Mouse (Mus musculus) neural tube, embryonic 14.5 days (tissue): Measurements from ENCODE around the gene D930020B18Rik. TPM values are rescaled to one million over a fixed set of nuclear protein-coding genes. Genes with fewer than 3 reads are reported as not detected.

Experiments used
- ATAC-seq: fragments of 200-750 bp; cut with Nextera tagmentation; 2 replicates; pipeline ENCODE4 v1.8.0; 2017; ENCODE audit warnings: low read depth, mild to moderate bottlenecking, moderate TSS enrichment, moderate library complexity
- H3K27ac ChIP-seq: fragments of 300-500 bp; sonication (generic); 2 replicates; pipeline ENCODE4 v1.5.1; 2014; ENCODE audit warnings: low read depth, mild to moderate bottlenecking, control low read depth, low read length, moderate library complexity, mixed read lengths
- H3K27me3 ChIP-seq: fragments of 300-500 bp; sonication (generic); 2 replicates; pipeline ENCODE4 v1.6.1; 2014; ENCODE audit warnings: low read length; ENCODE audit not compliant: control insufficient read depth, insufficient read depth
- H3K36me3 ChIP-seq: fragments of 300-500 bp; sonication (generic); 2 replicates; pipeline ENCODE4 v1.6.1; 2014; ENCODE audit warnings: low read length, mixed read lengths; ENCODE audit not compliant: control insufficient read depth, insufficient read depth
- H3K4me1 ChIP-seq: fragments of 300-500 bp; sonication (generic); 2 replicates; pipeline ENCODE4 v1.6.1; 2014; ENCODE audit warnings: low read length; ENCODE audit not compliant: control insufficient read depth, insufficient read depth
- H3K4me2 ChIP-seq: fragments of 300-500 bp; sonication (generic); 2 replicates; pipeline ENCODE4 v1.6.1; 2014; ENCODE audit warnings: mild to moderate bottlenecking, low read depth, low read length, control low read depth
- H3K4me3 ChIP-seq: fragments of 300-500 bp; sonication (generic); 2 replicates; pipeline ENCODE4 v1.5.1; 2014; ENCODE audit warnings: low read depth, low read length, control low read depth, mixed read lengths
- H3K9ac ChIP-seq: fragments of 300-500 bp; sonication (generic); replicated peaks from 2 replicates; pipeline ENCODE4 v1.6.1; 2014; ENCODE audit warnings: low read depth, mild to moderate bottlenecking, control low read depth, low read length, mixed read lengths
- H3K9me3 ChIP-seq: fragments of 300-500 bp; sonication (generic); 2 replicates; pipeline ENCODE4 v1.6.1; 2016; ENCODE audit warnings: low read length; ENCODE audit not compliant: control insufficient read depth
- WGBS: fragments of 180-500 bp; shearing (Covaris S2); extraction: QIAGEN DNeasy Blood & Tissue Kit; methylation state at CpG from one replicate; pipeline ENCODE4 v1.1.7; 2014; 5-methylcytosine and 5-hydroxymethylcytosine counted together
- polyA plus RNA-seq: library from polyadenylated mRNA; unstranded; fragments of >200 nt; fragmentation: Nextera tagmentation; extraction: Ambion mirVana; gene quantifications from 2 replicates; pipeline ENCODE4 v1.2.1, GENCODE M21; 2014

The D930020B18Rik gene
- polyA plus RNA-seq, 1 experiment from 2014 or later, result 0.12 TPM

DNA sequence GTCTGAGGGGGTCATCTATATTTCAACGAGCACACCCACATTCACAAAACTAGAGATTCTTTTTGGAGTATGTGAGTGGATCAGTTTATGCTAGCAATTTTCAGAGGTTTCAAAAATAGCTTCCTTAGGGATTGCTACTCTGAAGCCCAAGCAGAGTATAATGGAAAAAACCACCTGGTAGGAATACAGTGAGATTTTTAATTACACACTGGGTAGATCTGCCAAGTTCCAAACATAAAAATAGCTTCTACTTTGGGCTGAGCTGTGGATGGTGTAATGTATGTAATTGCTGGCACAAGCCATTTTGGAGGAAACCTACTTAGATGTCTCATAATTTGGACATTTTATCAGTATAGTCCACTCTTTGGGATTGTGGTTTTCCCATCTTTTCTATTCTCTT lies 11.7 kb downstream of the D930020B18Rik start:
- WGBS, result 92% methylated on average over 1 of the region's 1 CpGs
- no peak overlapping the region for H3K4me3 ChIP-seq
- H3K9ac ChIP-seq, result no peak overlapping the region
- ATAC-seq, result no peak
- no peaks in the 10 kb centered on the region for H3K9me3 ChIP-seq
- no peaks in the 10 kb centered on the region for H3K4me1 ChIP-seq
- H3K27ac ChIP-seq, result no peak overlapping the region
- no peaks in the 10 kb centered on the region for H3K27me3 ChIP-seq
- no peaks in the 10 kb centered on the region for H3K36me3 ChIP-seq
- H3K4me2 ChIP-seq, result no peak overlapping the region

DNA sequence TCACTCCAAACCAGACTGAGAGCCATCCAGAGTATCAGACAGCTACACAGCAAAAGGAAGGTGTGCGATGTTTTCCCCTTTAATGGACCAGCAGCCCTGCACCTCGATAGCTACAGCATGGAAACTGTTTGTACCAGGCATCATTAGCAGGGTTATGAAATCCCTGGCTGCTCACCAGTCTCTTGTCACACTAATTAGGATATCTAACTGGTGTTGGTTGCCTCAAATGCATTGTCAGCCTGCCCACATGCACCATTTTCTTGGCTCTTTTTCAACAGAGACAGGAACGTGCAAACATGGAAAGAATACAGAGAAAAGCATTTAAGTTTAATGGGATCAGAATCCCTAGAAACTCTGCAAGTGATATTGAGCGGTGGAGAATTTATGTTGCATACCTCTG lies 14.5 kb downstream of the D930020B18Rik start:
- Histone ChIP-seq H3K9me3 (no peaks in the 10 kb centered on the region), H3K9ac (no peak overlapping the region), H3K27me3 (no peaks in the 10 kb centered on the region), H3K4me2 (no peak overlapping the region), H3K4me1 (no peaks in the 10 kb centered on the region), H3K27ac (no peak overlapping the region), H3K36me3 (no peaks in the 10 kb centered on the region), H3K4me3 (no peak overlapping the region)
- 90% methylated on average over 4 of the region's 4 CpGs for WGBS
- ATAC-seq, result no peak

- Histone ChIP-seq H3K4me2 (no peak overlapping the region), H3K9ac (no peak overlapping the region), H3K27me3 (no peaks in the 10 kb centered on the region), H3K4me3 (no peak overlapping the region), H3K9me3 (no peaks in the 10 kb centered on the region), H3K27ac (no peak overlapping the region), H3K36me3 (no peaks in the 10 kb centered on the region), H3K4me1 (no peaks in the 10 kb centered on the region)
- no peak for ATAC-seq
- WGBS, result 97% methylated on average over 2 of the region's 2 CpGs
Observed at GRCm38 (mm10) chr10:121662711-121663110, 21.3 kb downstream of the D930020B18Rik start.

GRCm38 (mm10) chr10:121663599-121663998 lies 22.2 kb downstream of the D930020B18Rik start:
- no peaks in the 10 kb centered on the region for H3K27me3 ChIP-seq
- H3K4me2 ChIP-seq, result no peak overlapping the region
- ATAC-seq, result no peak
- H3K4me3 ChIP-seq, result no peak overlapping the region
- H3K4me1 ChIP-seq, result no peaks in the 10 kb centered on the region
- no peak overlapping the region for H3K27ac ChIP-seq
- no peak overlapping the region for H3K9ac ChIP-seq
- H3K36me3 ChIP-seq, result no peaks in the 10 kb centered on the region
- WGBS, result 55% methylated on average over 13 of the region's 13 CpGs
- no peaks in the 10 kb centered on the region for H3K9me3 ChIP-seq

DNA sequence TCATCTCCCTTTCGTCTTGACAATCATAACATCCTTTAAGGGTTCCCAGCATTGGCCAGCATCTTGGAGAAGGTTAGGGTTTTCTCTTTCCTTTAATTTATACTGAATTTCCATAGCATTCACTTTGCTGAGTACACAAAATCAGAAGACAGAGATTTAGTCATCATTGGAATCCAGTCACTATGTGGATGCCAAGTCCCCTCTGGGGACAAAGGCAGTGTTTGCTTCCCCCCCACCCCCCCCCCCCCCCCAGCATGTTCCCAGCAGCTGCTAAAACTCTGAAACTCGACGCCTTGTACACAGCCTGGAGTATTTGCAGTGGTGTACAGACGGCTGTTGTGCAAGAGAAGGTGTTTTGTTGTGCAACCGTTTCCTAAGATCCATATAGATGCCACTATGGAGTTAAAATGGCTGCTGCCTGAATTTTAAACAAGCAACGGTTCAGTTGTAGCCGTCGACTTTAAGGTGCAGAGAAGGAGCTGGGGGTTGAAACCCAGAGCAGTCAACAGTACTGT lies 24.3 kb downstream of the D930020B18Rik start:
- ATAC-seq, result no peak
- Histone ChIP-seq H3K4me1 (no peaks in the 10 kb centered on the region), H3K9ac (no peak overlapping the region), H3K27ac (no peak overlapping the region), H3K9me3 (no peaks in the 10 kb centered on the region), H3K4me2 (no peak overlapping the region), H3K36me3 (no peaks in the 10 kb centered on the region), H3K4me3 (no peak overlapping the region), H3K27me3 (no peaks in the 10 kb centered on the region)
- 79% methylated on average over 8 of the region's 8 CpGs for WGBS

DNA sequence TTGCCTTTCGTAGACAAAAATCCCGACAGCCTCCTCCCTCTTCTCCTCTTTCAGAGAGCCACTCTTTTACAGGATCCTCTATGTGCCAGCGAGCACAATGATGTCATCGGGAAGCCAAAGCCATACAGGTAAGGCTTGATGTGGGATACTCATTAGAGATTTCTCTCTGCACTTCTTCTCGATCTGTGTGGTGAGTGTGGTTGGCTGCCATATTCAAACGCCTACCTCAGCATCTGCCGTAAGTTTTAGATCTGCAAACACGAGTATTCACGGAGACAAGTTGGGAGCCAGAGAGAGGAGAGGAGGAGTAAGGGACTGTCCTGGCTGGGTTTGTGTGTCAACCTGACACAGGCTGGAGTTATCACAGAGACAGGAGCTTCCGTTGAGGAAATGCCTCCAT lies 27.7 kb downstream of the D930020B18Rik start:
- ATAC-seq, result no peak
- H3K9me3 ChIP-seq, result no peaks in the 10 kb centered on the region
- H3K36me3 ChIP-seq, result no peaks in the 10 kb centered on the region
- H3K27ac ChIP-seq, result no peak overlapping the region
- no peak overlapping the region for H3K4me3 ChIP-seq
- 88% methylated on average over 10 of the region's 10 CpGs for WGBS
- no peaks in the 10 kb centered on the region for H3K4me1 ChIP-seq
- H3K4me2 ChIP-seq, result no peak overlapping the region
- no peak overlapping the region for H3K9ac ChIP-seq
- H3K27me3 ChIP-seq, result no peaks in the 10 kb centered on the region

GRCm38 (mm10) chr10:121677019-121677418 lies 35.6 kb downstream of the D930020B18Rik start:
- no peaks in the 10 kb centered on the region for H3K27me3 ChIP-seq
- no peak overlapping the region for H3K4me3 ChIP-seq
- 68% methylated on average over 7 of the region's 7 CpGs for WGBS
- ATAC-seq, result no peak
- H3K36me3 ChIP-seq, result no peaks in the 10 kb centered on the region
- H3K9ac ChIP-seq, result no peak overlapping the region
- H3K27ac ChIP-seq, result no peak overlapping the region
- no peaks in the 10 kb centered on the region for H3K9me3 ChIP-seq
- H3K4me1 ChIP-seq, result no peaks in the 10 kb centered on the region
- H3K4me2 ChIP-seq, result no peak overlapping the region

DNA sequence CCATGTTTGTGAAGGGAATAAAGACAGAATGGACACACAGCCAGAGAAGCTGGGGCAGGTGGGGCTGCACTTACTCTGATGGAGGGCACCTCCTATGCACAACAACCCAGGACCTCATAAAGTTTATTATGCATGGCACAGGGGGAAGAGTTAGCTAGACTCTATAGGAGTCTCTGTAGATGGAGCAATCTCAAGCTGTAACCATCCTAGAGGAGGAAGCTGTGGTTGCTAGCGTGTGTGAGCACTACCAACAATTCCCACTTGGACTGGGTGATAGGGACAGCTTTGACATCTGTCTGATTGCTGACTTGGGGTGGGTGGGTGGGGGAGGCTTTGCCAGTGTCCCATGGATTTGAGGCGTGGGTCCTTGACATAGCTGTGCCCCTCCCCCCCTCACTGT lies 39.5 kb downstream of the D930020B18Rik start:
- Histone ChIP-seq H3K4me2 (no peak overlapping the region), H3K27ac (no peak overlapping the region), H3K9ac (no peak overlapping the region), H3K27me3 (no peaks in the 10 kb centered on the region), H3K36me3 (no peaks in the 10 kb centered on the region), H3K4me3 (no peak overlapping the region), H3K4me1 (no peaks in the 10 kb centered on the region), H3K9me3 (no peaks in the 10 kb centered on the region)
- ATAC-seq, result no peak
- 93% methylated on average over 2 of the region's 2 CpGs for WGBS

DNA sequence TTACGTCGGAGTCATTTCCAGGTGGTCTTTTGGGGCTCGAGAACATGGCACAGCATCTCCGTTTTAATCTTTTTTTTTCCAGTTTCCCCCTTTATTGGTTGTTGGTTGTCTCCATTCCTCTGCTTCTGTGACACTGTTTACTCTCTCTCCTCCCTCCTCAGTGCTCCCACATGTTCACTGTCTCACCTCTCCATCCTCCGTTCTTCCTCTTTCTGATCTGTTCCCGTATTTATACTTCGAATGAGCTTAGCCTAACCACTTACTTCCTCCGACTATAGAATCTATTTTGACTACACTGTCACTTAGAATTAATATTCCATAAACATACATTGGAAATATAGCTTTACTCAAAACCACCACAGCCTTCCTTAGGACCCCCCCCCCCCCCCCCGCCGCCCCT lies 41.2 kb downstream of the D930020B18Rik start:
- no peak for ATAC-seq

More for the DNA sequence above, 41.2 kb downstream of the D930020B18Rik start:
- Histone ChIP-seq H3K27me3 (no peaks in the 10 kb centered on the region), H3K9ac (no peak overlapping the region), H3K4me2 (no peak overlapping the region), H3K4me1 (no peaks in the 10 kb centered on the region), H3K4me3 (no peak overlapping the region), H3K27ac (no peak overlapping the region), H3K9me3 (no peaks in the 10 kb centered on the region), H3K36me3 (no peaks in the 10 kb centered on the region)
- 91% methylated on average over 10 of the region's 10 CpGs for WGBS
